Mouse (Mus musculus) adrenal gland, adult 18-20 months (tissue): ENCODE results near the gene Themis2. TPM values are rescaled to one million over a fixed set of nuclear protein-coding genes. Genes with fewer than 3 reads are reported as not detected.
"Not testable (repeated sequence)": the region's sequence is repeated elsewhere in the genome, so short reads cannot be mapped to it uniquely, and the experiment has no call there.

Experiments used
- DNase-seq, 2 experiments: peaks; one replicate each; pipeline ENCODE4 v3.0.0; 2021 to 2022; ENCODE audit warnings: low spot score in 2 of 2
- total RNA-seq, 2 experiments: library from RNA; stranded (reverse); gene quantifications; 1 replicate in 1 of 2; 2 replicates in 1 of 2; pipeline ENCODE4 v1.2.3; 2021

Themis2 gene
- total RNA-seq, 2 experiments from 2014 or later, result 1.7 to 3.3 TPM

- no peak for DNase-seq
These were observed 5.2 kb upstream of the Themis2 start for GRCm38 (mm10) chr4:132801176-132802077.

GRCm38 (mm10) chr4:132799845-132800244 lies 3.7 kb upstream of the Themis2 start:
- no peak for DNase-seq

DNA sequence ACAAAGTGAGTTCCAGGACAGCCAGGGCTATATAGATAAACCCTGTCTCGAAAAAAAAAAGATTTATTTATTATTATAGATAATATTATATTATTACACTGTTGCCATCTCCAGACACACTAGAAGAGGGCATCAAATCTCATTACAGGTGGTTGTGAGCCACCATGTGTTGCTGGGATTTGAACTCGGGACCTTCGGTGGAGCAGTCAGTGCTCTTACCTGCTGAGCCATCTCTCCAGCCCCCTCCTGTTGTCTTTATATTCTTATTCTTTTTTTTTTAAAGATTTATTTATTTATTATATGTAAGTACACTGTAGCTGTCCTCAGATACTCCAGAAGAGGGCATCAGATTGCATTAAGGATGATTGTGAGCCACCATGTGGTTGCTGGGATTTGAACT lies 2.5 kb upstream of the Themis2 start:
- DNase-seq, result not testable (repeated sequence)

DNA sequence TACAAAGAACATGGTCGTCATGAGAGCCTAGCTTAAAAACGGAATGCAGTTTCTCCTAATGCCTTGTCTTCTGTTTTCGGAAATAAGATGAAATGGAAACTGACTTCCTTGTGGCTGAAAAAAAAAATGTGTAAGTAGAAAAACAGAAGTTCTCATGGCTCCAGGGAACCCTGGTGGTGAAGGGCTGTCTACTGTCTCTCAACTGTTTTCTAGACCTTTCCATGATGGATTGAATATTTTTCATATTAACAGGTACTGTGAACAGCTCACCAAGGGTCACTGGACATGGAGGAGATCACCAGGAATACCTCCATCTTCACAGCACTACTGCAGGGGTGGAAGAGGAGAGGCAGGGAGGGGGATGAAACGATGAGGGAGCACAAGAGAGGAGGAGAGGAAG lies 1.8 kb upstream of the Themis2 start:
- DNase-seq, result no peak

- DNase-seq, result no peak
These were observed 1.3 kb upstream of the Themis2 start for GRCm38 (mm10) chr4:132797461-132797860.

DNA sequence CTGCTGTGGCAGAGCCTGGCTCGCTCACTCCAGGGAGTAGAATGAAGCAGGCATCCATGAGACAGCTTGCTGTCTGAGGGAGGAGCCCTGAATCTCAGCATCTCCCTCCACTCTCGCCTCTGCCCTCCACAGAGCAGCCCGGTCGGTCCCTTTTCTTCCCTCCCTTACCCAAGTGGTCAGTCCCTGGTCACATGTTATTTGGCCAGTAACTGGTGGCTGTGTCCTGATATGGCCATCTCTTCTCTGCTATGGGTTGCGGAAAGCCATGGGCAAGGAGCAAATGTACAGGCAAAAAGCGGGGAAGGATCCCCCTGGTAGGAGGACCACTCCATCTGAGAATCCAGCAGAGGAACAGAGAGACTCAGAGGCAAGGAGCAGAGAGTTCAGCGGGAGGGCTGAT lies 1.0 kb downstream of the Themis2 start:
- DNase-seq, result no peak

DNA sequence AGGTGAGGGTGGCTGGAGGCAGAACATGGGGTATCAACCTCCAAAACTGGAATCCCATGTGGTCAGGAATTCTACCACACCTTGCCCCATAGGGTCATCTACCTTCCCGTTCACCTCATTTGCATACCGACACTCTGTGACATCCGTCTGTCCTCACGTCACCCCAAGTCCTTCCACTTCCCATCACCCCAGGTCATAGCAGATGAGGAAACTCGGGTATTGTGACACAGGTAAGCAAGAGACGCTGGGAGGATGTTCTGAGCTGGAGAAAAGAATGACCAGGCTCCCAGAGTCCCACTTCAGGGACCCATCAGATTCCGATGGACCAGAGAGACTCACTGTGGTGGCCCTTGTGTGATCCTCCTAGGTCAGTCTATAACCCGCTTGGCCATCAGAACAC lies 1.4 kb downstream of the Themis2 start:
- no peak for DNase-seq

DNA sequence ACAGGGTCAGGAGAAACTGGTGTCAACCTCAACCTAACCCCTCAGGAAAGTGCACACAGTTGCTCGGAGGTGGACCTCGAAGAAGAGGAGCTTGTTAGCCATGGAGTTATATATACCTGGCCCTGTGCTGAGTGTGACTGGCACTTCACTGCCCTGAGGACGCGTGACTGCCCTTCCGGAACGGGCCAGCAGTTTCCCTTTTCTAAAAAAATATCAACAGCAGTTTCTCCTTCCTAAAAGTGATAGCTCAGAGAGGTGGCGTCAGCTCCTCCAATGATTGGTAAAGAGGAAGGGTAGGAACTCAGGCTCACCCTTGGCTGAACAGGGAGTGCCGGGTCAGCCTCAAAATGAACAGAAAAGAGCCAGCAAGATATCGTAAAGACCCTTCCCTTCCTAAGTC lies 2.2 kb downstream of the Themis2 start:
- no peak for DNase-seq

DNA sequence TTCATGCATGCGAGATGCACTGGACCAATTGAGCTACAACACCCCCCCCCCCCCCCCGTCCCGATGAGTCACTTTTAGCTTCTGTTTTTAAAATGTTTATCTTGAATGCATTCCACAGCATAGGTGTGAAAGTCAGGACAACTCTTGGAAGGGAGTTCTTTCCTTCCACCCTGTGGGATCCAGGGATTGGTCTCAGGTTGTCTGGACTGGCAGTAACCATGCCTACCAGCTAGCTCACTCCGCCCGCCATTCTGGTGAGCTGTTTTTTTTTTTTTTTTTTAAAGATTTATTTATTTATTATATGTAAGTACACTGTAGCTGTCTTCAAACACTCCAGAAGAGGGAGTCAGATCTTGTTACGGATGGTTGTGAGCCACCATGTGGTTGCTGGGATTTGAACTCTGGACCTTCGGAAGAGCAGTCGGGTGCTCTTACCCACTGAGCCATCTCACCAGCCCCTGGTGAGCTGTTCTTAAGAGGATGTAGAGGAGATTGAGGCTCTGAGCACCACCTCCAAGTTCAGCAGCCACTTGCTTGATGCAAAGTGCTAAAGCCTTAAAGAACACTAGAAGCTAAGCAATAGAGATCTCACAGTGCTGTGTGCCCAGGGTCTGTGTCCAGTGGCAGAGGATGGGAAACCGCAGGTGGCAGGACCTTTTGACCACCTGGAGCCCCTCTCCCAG lies 2.7 kb downstream of the Themis2 start:
- not testable (repeated sequence) for DNase-seq

- DNase-seq, result no peak
These were observed 6.5 kb downstream of the Themis2 start for GRCm38 (mm10) chr4:132789731-132790130.

DNA sequence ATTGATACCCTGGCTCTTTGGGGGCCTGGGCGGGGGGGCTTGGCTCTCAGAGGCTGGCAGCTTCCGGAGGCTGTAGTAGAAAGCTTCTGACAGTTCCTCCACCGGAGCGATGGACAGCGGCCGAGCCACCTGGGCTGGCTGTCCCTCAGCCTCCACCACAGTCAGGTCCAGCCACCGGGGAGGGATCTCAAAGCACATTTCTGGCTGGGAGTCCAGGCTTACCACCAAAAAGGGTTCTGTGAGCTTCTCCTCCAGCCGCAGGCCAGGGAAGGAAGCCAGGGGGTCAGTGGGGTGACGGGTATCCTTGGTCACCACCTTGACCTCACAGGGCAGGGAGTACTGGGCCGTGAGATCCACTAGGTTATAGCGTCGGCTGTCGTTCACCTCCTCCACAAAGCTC lies 11.0 kb downstream of the Themis2 start:
- no peak for DNase-seq

DNA sequence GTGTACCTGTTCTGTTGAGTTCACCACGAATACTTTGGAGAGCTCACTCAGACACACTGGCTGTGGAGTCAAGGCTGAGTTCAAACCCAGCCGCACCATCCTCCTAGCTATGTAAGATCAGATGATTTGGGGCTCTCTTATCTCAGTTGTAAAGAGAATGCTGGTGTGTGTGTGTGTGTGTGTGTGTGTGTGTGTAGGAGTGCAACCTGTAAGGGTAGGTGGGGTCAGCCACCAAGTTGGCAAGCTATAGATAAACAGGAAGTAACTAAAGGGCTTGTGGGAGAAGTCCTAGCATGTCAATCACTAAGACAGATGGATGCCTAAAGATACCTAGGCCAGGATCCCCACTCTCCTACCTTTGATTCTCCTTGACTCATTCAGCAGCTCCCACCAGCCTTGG lies 12.5 kb downstream of the Themis2 start:
- DNase-seq, result no peak

- no peak for DNase-seq
These were observed 15.9 kb downstream of the Themis2 start for GRCm38 (mm10) chr4:132780288-132780687.

GRCm38 (mm10) chr4:132778562-132779201 lies 17.5 kb downstream of the Themis2 start:
- no peak for DNase-seq

DNA sequence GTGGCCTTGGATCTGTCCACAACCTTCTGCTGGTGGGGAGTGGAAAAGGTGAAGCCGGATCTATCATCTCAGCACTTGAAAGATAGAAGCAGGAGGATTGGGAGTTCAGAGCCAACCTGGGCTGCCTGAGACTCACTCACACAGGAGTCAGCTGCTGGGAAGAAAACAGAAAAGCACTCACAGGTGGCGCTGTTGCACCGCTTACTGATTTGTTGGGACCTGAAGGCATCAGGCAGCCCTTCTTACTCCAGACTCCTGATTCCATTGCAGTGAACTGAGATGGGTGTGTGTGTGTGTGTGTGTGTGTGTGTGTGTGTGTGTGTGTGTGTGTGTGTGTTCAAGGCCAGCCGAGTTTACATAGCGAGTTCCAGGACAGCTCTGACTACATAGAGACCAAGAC lies 19.4 kb downstream of the Themis2 start:
- DNase-seq, result peak; percentile 65 to 69

GRCm38 (mm10) chr4:132774905-132775304 lies 21.3 kb downstream of the Themis2 start:
- DNase-seq, result no peak

- DNase-seq, result no peak
These were observed 24.4 kb downstream of the Themis2 start for GRCm38 (mm10) chr4:132771776-132772175.

DNA sequence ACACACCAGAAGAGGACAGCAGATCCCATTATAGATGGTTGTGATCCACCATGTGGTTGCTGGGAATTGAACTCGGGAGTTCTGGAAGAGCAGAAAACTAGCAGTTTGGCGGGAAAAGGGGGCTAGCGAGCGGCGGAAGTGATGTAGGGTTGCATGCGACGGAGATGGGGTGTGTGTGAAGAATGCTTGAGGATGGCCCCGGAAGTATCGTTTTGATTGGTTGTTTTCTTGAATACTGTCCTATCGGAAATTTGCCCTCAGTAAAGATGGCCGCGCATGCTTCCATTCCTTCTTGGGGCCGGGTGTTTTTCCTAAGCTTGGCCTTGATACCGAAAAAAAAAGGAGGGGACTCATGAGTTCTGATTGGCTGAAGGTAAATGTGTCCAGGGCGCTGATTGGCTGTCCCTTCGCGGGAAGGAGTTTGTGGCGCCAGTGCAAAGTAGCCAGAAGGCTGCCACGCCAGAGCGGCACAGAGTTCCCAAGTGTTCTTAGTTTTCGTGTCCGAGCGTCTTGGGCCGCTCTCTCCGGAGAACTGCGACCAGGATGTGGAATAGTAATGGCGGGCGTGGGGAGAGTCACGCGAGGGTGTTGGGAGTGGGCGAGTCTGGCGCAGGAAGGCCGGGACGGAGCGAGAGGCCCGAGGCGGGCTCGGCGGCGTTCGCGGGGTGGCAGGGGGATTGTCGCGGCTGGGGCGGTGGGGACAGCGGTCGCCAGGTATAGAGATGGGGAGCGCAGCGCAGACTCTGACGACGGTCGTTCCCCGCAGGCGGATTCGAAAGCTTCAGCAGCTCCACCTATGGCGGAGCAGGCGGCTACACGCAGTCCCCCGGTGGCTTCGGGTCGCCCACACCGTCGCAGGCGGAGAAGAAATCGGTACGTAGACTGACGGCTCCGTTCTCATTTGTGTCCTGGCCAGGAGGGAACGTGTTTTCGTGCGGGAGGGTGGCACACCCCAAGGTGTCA lies 28.0 kb downstream of the Themis2 start, which contains the start of gene Rpa2:
Gene Rpa2 (plus strand): TSS at position 419 of the 963 bp plus-strand sequence.
- peak; percentile 96 for DNase-seq

GRCm38 (mm10) chr4:132763125-132763524 lies 33.1 kb downstream of the Themis2 start:
- DNase-seq, result not testable (repeated sequence)

DNA sequence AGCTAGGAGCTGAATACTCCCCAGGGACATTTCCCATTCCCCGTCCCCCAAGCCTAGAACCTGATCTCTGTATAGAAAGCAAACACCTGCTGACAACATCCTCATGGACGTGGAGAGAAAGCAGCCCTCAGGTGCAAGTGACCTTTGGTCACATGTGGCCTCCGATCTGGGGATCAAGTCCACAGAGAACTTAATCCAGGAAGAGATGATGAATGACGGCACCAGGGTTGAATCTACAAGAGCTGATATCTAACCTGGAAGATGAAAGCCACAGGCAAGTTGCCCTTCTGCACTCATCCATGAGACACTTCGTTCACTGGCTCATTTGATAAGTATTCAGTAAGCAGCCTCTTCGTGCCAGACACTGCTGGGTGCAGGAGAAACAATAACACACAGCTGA lies 33.6 kb downstream of the Themis2 start:
- DNase-seq, result no peak

DNA sequence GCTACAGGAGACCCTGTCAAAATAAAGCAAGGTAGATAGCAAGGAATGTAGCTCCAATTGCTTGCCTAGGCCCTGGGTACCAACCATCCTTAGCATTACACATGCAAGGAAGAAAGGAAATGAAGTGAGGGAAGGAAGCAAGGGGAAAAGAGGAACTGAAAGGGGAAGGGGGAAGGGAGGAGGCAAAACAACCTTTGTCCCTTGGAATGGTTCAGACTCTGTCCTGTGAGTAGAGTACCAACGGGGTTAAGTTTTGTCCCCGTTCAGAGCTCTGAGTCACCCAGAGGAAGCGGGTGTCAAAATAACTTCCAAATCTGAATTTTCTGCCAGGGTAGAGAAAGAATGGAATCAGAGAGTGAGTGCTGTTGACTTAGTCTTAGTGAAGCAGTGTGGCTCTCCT lies 35.9 kb downstream of the Themis2 start:
- no peak for DNase-seq
